Mouse (Mus musculus): ENCODE data around the gene Prkcsh. TPM values are rescaled to one million over a fixed set of nuclear protein-coding genes. Genes with fewer than 3 reads are reported as not detected.
A peak's percentile ranks its signal among the peaks of the same experiment; 100 is the strongest.

Prkcsh gene
- polyA plus RNA-seq, 1 experiment from 2014 or later = 79.9 TPM

DNA sequence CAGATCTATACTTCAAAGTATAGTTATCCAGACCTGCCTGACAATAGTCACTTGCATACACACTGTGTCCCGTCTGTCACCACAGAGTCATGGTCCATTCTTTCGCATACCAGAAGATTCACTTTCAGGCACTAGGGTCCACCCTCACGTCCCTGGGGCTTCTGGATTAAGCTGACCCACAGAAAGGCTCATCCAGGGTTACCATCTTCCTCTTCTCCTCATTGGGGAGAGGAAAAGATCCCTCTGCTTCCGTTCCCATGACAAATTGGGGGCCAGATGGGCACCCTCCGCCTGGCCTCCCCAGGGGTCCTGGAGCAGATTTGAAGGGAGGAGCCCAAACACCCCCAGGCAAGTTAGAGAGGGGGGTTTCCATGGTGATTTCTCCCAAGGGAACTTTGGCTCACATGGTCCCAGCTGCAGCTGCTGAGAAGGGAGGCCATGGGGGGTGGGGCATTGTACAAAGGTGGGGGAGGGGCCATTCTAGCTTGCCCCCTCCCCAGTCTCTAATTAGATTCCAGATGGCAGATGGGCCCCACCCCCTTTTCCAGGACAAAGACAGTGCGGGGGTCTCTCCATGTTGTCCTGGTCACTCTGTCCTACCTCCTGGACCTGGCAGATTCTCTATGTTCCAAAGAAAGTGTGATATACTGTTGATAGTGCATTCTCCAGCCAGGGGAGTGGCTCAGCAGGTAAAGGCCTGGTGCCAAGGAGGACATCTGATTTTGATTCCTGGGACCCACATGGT, 32.9 kb downstream of the Prkcsh start:
- H3K36me3 ChIP-seq (replicated peaks; ENCODE audit: control insufficient read depth, insufficient read depth, low read depth, low read length) = no peaks in the 10 kb centered on the region
- DNase-seq (ENCODE audit: low spot score) = peak; percentile 32
- H3K27me3 ChIP-seq (ENCODE audit: control insufficient read depth, insufficient read depth, low read length) = no peaks in the 10 kb centered on the region
- H3K27ac ChIP-seq (replicated peaks; ENCODE audit: low read depth, low read length) = no peak overlapping the region
- WGBS = 51% methylated on average over 6 of the region's 6 CpGs
- H3K9me3 ChIP-seq (replicated peaks; ENCODE audit: control insufficient read depth, low read length) = no peaks in the 10 kb centered on the region; the same call in 1 of the 2 replicates
- no peaks in the 10 kb centered on the region; the same call in 1 of the 2 replicates for H3K4me1 ChIP-seq (ENCODE audit: control insufficient read depth, insufficient read depth, low read length)
- ATAC-seq (replicated peaks; ENCODE audit: insufficient number of reproducible peaks, low FRiP score, low TSS enrichment, low read depth) = peak; percentile 67; the same call in 1 of the 2 replicates
- H3K4me2 ChIP-seq (ENCODE audit: low read depth, low read length) = no peak overlapping the region
- no peak overlapping the region for H3K9ac ChIP-seq (replicated peaks; ENCODE audit: low read length)
- no peak overlapping the region for H3K4me3 ChIP-seq (ENCODE audit: low read depth, low read length)

DNA sequence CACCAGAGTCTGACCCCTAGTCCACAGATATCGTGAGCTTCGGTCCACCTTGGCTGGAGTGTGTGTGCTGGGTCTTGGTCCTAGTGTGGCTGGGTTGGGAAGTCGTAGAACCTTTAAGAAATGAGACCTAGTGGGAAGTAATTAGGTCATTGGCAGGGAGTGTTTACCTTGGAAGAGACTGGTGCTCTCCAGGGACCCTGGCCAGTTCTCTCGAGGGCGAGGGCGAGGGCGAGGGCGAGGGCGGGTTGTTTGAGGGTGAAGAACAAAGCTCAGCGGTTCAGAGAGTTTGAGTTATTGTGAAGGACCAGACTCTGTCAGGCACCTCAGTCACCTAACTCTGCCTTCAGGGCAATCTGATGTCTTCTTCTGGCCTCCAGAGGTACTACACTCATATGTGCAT, 35.2 kb downstream of the Prkcsh start:
- Histone ChIP-seq H3K4me3 (ENCODE audit: low read depth, low read length) (no peak overlapping the region), H3K9me3 (replicated peaks; ENCODE audit: control insufficient read depth, low read length) (no peaks in the 10 kb centered on the region; the same call in 1 of the 2 replicates), H3K9ac (replicated peaks; ENCODE audit: low read length) (no peak overlapping the region), H3K27ac (replicated peaks; ENCODE audit: low read depth, low read length) (no peak overlapping the region), H3K4me1 (ENCODE audit: control insufficient read depth, insufficient read depth, low read length) (no peaks in the 10 kb centered on the region; the same call in 1 of the 2 replicates), H3K27me3 (ENCODE audit: control insufficient read depth, insufficient read depth, low read length) (no peaks in the 10 kb centered on the region), H3K36me3 (replicated peaks; ENCODE audit: control insufficient read depth, insufficient read depth, low read depth, low read length) (no peaks in the 10 kb centered on the region), H3K4me2 (ENCODE audit: low read depth, low read length) (no peak overlapping the region)
- ATAC-seq (replicated peaks; ENCODE audit: insufficient number of reproducible peaks, low FRiP score, low TSS enrichment, low read depth) (no peak), DNase-seq (ENCODE audit: low spot score) (no peak)
- WGBS = 76% methylated on average over 10 of the region's 10 CpGs

DNA sequence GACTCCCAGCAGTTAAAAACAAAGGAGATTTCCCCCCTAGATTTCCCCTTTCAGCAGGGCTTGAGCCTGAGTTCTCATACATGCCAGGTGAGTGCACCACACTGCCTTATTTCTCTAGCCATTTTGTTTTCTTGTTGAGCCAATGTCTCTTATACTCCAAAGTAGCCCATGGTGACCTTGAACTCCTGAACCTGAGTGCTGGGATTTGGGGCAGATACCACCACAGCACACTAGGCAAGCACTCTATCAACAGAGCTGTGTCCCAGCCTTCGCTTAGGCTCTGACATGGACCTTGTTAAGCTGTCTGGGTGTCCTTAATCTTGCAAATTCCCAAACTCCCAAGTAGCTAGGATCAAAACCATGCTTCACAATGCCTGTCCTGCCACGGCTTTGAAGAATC, 39.2 kb downstream of the Prkcsh start:
- H3K4me2 ChIP-seq (ENCODE audit: low read depth, low read length) = no peak overlapping the region
- no peaks in the 10 kb centered on the region for H3K4me1 ChIP-seq (ENCODE audit: control insufficient read depth, insufficient read depth, low read length)
- H3K9ac ChIP-seq (replicated peaks; ENCODE audit: low read length) = no peak overlapping the region
- 67% methylated on average over 2 of the region's 2 CpGs for WGBS
- H3K27me3 ChIP-seq (ENCODE audit: control insufficient read depth, insufficient read depth, low read length) = no peaks in the 10 kb centered on the region
- no peak overlapping the region for H3K4me3 ChIP-seq (ENCODE audit: low read depth, low read length)
- H3K9me3 ChIP-seq (replicated peaks; ENCODE audit: control insufficient read depth, low read length) = no peaks in the 10 kb centered on the region
- no peak for ATAC-seq (replicated peaks; ENCODE audit: insufficient number of reproducible peaks, low FRiP score, low TSS enrichment, low read depth)
- no peaks in the 10 kb centered on the region for H3K36me3 ChIP-seq (replicated peaks; ENCODE audit: control insufficient read depth, insufficient read depth, low read depth, low read length)
- no peak overlapping the region for H3K27ac ChIP-seq (replicated peaks; ENCODE audit: low read depth, low read length)
- DNase-seq (ENCODE audit: low spot score) = no peak

DNA sequence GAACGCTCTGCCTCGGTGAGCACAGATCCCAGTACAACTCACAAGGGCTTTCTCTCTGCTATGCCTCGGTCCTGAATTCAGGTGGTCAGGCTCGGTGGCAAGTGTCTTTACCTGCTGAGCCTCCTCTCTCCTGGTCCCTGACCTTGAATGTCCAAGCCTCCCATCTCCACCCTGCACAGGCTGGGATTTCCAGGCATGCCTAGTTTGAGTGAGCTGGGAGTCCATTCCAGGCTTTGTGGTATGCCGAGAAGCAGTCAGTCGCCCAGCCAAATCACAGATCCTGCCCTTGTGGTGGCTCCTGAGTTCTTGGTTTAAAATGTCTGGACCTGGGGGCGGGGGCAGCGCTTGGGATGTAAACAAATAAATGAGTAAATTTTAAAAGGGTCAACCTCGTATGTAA, 44.7 kb downstream of the Prkcsh start:
- Histone ChIP-seq H3K9ac (replicated peaks; ENCODE audit: low read length) (no peak overlapping the region), H3K4me3 (ENCODE audit: low read depth, low read length) (no peak overlapping the region), H3K27me3 (ENCODE audit: control insufficient read depth, insufficient read depth, low read length) (peaks cover 28% of the 10 kb centered on the region), H3K4me2 (ENCODE audit: low read depth, low read length) (no peak overlapping the region), H3K4me1 (ENCODE audit: control insufficient read depth, insufficient read depth, low read length) (peaks cover 3% of the 10 kb centered on the region), H3K9me3 (replicated peaks; ENCODE audit: control insufficient read depth, low read length) (no peaks in the 10 kb centered on the region), H3K36me3 (replicated peaks; ENCODE audit: control insufficient read depth, insufficient read depth, low read depth, low read length) (no peaks in the 10 kb centered on the region), H3K27ac (replicated peaks; ENCODE audit: low read depth, low read length) (no peak overlapping the region)
- no peak for DNase-seq (ENCODE audit: low spot score)
- 54% methylated on average over 9 of the region's 9 CpGs for WGBS
- no peak for ATAC-seq (replicated peaks; ENCODE audit: insufficient number of reproducible peaks, low FRiP score, low TSS enrichment, low read depth)

DNA sequence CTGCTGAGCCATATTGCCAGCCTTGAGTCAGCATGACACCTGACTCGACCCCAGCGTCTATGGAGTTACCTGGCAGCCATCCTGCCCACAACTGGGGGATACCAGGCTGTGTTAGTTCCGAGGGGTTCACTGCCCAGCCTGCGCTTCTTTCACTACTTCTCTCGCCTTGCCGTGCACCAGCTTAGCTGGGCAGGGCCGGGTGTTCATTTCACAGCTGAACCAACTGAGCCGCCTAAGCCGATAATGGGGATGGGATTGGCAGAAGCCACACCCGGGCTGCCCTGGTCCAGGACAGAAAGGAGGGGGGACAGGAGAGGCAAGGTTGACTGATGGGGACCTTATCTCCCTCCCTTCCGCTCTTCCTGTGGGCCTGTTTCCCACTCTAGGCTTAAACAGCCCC, 46.7 kb downstream of the Prkcsh start:
- H3K27me3 ChIP-seq (ENCODE audit: control insufficient read depth, insufficient read depth, low read length) = peaks cover 39% of the 10 kb centered on the region
- 63% methylated on average over 11 of the region's 11 CpGs for WGBS
- no peaks in the 10 kb centered on the region for H3K36me3 ChIP-seq (replicated peaks; ENCODE audit: control insufficient read depth, insufficient read depth, low read depth, low read length)
- no peak for DNase-seq (ENCODE audit: low spot score)
- H3K4me2 ChIP-seq (ENCODE audit: low read depth, low read length) = peak overlapping the region; percentile 60
- no peaks in the 10 kb centered on the region for H3K9me3 ChIP-seq (replicated peaks; ENCODE audit: control insufficient read depth, low read length)
- H3K4me1 ChIP-seq (ENCODE audit: control insufficient read depth, insufficient read depth, low read length) = peaks cover 3% of the 10 kb centered on the region
- H3K4me3 ChIP-seq (ENCODE audit: low read depth, low read length) = no peak overlapping the region
- no peak overlapping the region for H3K9ac ChIP-seq (replicated peaks; ENCODE audit: low read length)
- H3K27ac ChIP-seq (replicated peaks; ENCODE audit: low read depth, low read length) = no peak overlapping the region
- no peak for ATAC-seq (replicated peaks; ENCODE audit: insufficient number of reproducible peaks, low FRiP score, low TSS enrichment, low read depth)

DNA sequence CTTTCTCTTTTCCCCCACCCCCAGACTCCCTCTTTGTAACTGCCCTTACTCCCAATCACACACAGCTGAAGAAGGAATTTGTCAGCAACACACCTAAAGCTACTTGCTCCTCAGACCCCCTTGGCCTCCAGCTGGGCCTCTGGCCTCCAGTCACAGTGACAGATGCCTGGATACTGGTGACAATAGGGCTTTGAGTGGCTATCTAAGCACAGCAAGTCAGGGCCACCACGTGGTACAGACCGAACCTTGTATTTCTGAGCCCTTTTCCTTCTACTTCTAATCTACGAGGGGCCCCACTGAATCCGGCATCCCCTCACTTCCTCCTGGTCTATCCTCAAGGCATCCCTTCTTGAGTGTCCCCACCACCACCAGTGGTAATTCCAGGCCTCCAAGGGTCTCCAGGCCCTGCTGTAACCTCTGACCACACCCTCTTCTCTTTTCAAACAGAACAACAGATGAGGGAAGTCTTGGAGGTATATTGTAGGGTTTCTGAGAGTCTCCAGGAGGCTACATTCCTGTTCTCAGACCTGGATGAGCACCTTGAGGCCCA, 47.2 kb downstream of the Prkcsh start:
- DNase-seq (ENCODE audit: low spot score) = no peak
- no peaks in the 10 kb centered on the region for H3K36me3 ChIP-seq (replicated peaks; ENCODE audit: control insufficient read depth, insufficient read depth, low read depth, low read length)
- peak overlapping the region; percentile 60 for H3K4me2 ChIP-seq (ENCODE audit: low read depth, low read length)
- H3K9me3 ChIP-seq (replicated peaks; ENCODE audit: control insufficient read depth, low read length) = no peaks in the 10 kb centered on the region
- H3K4me1 ChIP-seq (ENCODE audit: control insufficient read depth, insufficient read depth, low read length) = peaks cover 3% of the 10 kb centered on the region
- 0 out of 2 replicates have a peak, but pooled peaks have one; percentile 10 for ATAC-seq (replicated peaks; ENCODE audit: insufficient number of reproducible peaks, low FRiP score, low TSS enrichment, low read depth)
- H3K27ac ChIP-seq (replicated peaks; ENCODE audit: low read depth, low read length) = no peak overlapping the region
- peak overlapping the region; percentile 41 for H3K4me3 ChIP-seq (ENCODE audit: low read depth, low read length)
- WGBS = 41% methylated on average over 4 of the region's 4 CpGs
- no peak overlapping the region for H3K9ac ChIP-seq (replicated peaks; ENCODE audit: low read length)
- peaks cover 40% of the 10 kb centered on the region for H3K27me3 ChIP-seq (ENCODE audit: control insufficient read depth, insufficient read depth, low read length)

DNA sequence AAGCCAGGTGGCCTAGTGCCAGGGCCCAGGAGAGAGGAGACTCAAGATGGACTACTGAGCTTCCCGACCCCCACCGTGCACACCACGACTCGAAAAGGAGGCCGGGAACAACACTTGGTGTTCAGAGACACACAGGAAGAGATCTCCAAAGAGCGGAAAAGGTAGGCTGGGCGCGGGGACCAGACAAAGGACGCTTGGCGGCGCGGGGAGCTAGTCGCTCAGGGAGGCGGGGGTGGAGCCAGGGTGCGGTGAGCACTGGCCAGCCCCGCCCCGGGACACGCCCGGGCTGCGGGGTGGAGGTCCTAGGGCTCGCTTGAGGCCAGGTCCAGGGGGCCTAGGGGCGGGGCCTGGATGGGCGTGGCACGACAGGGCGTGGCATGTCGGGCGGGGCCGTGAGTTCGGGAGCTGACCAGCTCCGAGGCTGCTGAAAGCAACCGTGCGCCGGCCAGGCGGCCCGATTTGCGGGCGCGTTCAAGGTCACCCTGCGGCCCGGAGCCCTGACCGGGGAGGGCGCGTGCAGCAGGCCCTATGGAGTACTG, 47.8 kb downstream of the Prkcsh start:
- Histone ChIP-seq H3K27me3 (ENCODE audit: control insufficient read depth, insufficient read depth, low read length) (peaks cover 43% of the 10 kb centered on the region), H3K9ac (replicated peaks; ENCODE audit: low read length) (peak overlapping the region; percentile 53), H3K4me1 (ENCODE audit: control insufficient read depth, insufficient read depth, low read length) (peaks cover 3% of the 10 kb centered on the region), H3K4me2 (ENCODE audit: low read depth, low read length) (peak overlapping the region; percentile 60), H3K36me3 (replicated peaks; ENCODE audit: control insufficient read depth, insufficient read depth, low read depth, low read length) (no peaks in the 10 kb centered on the region), H3K4me3 (ENCODE audit: low read depth, low read length) (peak overlapping the region; percentile 41), H3K9me3 (replicated peaks; ENCODE audit: control insufficient read depth, low read length) (no peaks in the 10 kb centered on the region), H3K27ac (replicated peaks; ENCODE audit: low read depth, low read length) (no peak overlapping the region; the same call in 1 of the 2 replicates)
- ATAC-seq (replicated peaks; ENCODE audit: insufficient number of reproducible peaks, low FRiP score, low TSS enrichment, low read depth) (peak; percentile 37; the same call in 1 of the 2 replicates), DNase-seq (ENCODE audit: low spot score) (peak; percentile 76)
- 2% methylated on average over 38 of the region's 43 CpGs for WGBS

Measured in embryonic facial prominence, embryonic 11.5 days (tissue).